In the genomic region with DNA sequence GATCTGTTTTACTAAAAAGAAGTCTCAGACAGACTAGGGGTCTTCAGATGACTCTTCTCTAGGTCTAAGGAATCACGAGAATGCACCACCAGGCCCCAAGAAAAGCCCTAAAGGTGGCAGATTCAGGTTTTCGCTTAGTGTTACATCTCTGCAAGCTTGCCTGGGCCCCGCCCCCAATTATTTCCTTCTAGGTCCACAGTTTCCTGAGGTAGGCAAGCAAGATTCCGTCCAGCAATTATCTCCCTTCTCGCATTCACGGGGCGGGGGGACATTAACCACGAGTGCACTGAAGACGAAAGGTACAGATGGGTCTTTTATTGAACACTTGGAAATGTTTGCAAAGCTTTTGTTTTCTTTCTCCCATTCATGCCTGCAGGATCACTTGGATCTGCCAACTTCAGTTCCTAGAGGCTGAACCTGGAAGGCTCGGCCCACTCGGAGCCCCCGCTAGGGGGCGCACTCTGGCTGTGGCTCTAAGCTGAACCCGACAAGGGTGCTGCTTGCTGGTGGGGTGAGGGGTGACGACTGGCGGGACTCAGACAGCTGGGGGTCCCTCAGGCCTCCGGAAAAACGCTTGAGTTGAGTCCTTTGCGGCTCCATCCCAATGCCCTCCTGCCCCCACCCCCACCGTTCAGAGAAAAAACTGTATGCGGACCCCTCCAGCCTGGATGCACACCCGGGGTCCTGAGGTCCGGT, we compare ENCODE assay signal across 7 mouse cellular contexts. TPM values are rescaled to one million over a fixed set of nuclear protein-coding genes. Genes with fewer than 3 reads are reported as not detected.
DNase-seq lines count a peak whose midpoint lies in the region; TF ChIP-seq lines count a peak whose summit lies in the region.

No protein-coding gene starts in this region.

- 15% methylated on average over 23 of the region's 23 CpGs for WGBS in bone marrow, adult 2 months

- no peak overlapping the region for H3K27ac ChIP-seq in bone marrow, adult 2 months (ENCODE audit: control insufficient read depth, insufficient read depth, low read depth, low read length, poor library complexity)

- intact Hi-C loops in gastrocnemius, postnatal 14 days (cut with DNase I; ENCODE audit: low total_unique reads), result loop anchor here (5.0 kb wide), 1 partner anchor 186 kb away; no protein-coding TSS in a partner anchor

- TF ChIP-seq CTCF in bone marrow, adult 2 months (IDR thresholded peaks at IDR 0.05; ENCODE audit: control insufficient read depth, insufficient read depth, low read length), result peak; percentile 44; the same call in 1 of the 2 replicates

- no peak for TF ChIP-seq POLR2A in bone marrow, adult 2 months (IDR thresholded peaks at IDR 0.05; ENCODE audit: borderline replicate concordance, control insufficient read depth, low read depth, low read length)

- DNase-seq in 3134 (ENCODE audit: extremely low read depth, insufficient read length, low spot score) (peak; percentile 21), A20 (ENCODE audit: low read depth, low spot score) (peak; percentile 50)
- peak; percentile 53 for DNase-seq in gastrocnemius, postnatal 14 days
- peak; percentile 18 to 39 for DNase-seq in layer of hippocampus, adult 8-10 months (ENCODE audit: low spot score in 2 of 2)
- DNase-seq in lung, postnatal 36 days, result peak; percentile 56
- DNase-seq in spleen, postnatal 36 days (ENCODE audit: low spot score in 2 of 2), result peak; percentile 8 to 29

- no peak overlapping the region for H3K4me3 ChIP-seq in bone marrow, adult 2 months (replicated peaks; ENCODE audit: control insufficient read depth, low read depth, low read length)

- H3K4me1 ChIP-seq in bone marrow, adult 2 months (ENCODE audit: control insufficient read depth, insufficient read depth, low read length), result no peaks in the 10 kb centered on the region

RNA-seq across cellular contexts. Expression of a gene that starts 5.1 kb away (rescaled TPM):
- polyA plus RNA-seq in bone marrow, adult 2 months (2011; ENCODE audit: insufficient read depth, insufficient read length, low replicate concordance, missing spikeins), result not detected in 2 replicates
- under 1 TPM; 0.29 to 0.49 TPM for total RNA-seq in gastrocnemius, postnatal 14 days (2021)
- total RNA-seq in layer of hippocampus, adult 8-10 months (2022), result 10 to 100 TPM; 16.2 to 18.8 (median 17.7) TPM

Comparison
In these comparisons a context has a peak if more than half of its experiments do, and no peak if none do; other contexts are left out.
1. RNA of a gene that starts 5.1 kb away (total RNA-seq): 16.2 to 18.8 TPM in layer of hippocampus, adult 8-10 months; 0.29 to 0.49 TPM in gastrocnemius, postnatal 14 days; every median in the first group is over 10 times any median in the second.
2. Peak in every context shown above with its lines, with median percentiles within 50 percentile points of each other: DNase-seq.